Mouse (Mus musculus) intestine, postnatal 0 days (tissue): ENCODE measurements around the gene Pcdh19. TPM values are rescaled to one million over a fixed set of nuclear protein-coding genes. Genes with fewer than 3 reads are reported as not detected.
"Not testable (repeated sequence)": the region's sequence is repeated elsewhere in the genome, so short reads cannot be mapped to it uniquely, and the experiment has no call there.

ENCODE experiments used
- ATAC-seq: fragments of 200-750 bp; cut with Nextera tagmentation; 2 replicates; pipeline ENCODE4 v1.8.0; 2017; ENCODE audit warnings: mild to moderate bottlenecking, moderate TSS enrichment, moderate library complexity
- H3K27ac ChIP-seq: fragments of 300-500 bp; sonication (generic); 2 replicates; pipeline ENCODE4 v1.5.1; 2014; ENCODE audit warnings: mild to moderate bottlenecking, low read depth, low read length, moderate library complexity
- H3K27me3 ChIP-seq: fragments of 300-500 bp; sonication (generic); replicated peaks from 2 replicates; pipeline ENCODE4 v1.6.1; 2014; ENCODE audit warnings: low read length, mixed read lengths; ENCODE audit not compliant: control insufficient read depth, insufficient read depth
- H3K36me3 ChIP-seq: fragments of 300-500 bp; sonication (generic); 2 replicates; pipeline ENCODE4 v1.6.1; 2014; ENCODE audit warnings: mild to moderate bottlenecking, moderate library complexity; ENCODE audit not compliant: control insufficient read depth, insufficient read depth
- H3K4me1 ChIP-seq: fragments of 300-500 bp; sonication (generic); replicated peaks from 2 replicates; pipeline ENCODE4 v1.6.1; 2014; ENCODE audit warnings: antibody characterized with exemption, low read length, mixed read lengths; ENCODE audit not compliant: control insufficient read depth, insufficient read depth
- H3K4me2 ChIP-seq: fragments of 300-500 bp; sonication (generic); replicated peaks from 2 replicates; pipeline ENCODE4 v1.6.1; 2014; ENCODE audit warnings: low read depth, mild to moderate bottlenecking, moderate library complexity
- H3K4me3 ChIP-seq: fragments of 300-500 bp; sonication (generic); 2 replicates; pipeline ENCODE4 v1.5.1; 2014; ENCODE audit warnings: low read depth, low read length
- H3K9ac ChIP-seq: fragments of 300-500 bp; sonication (generic); 2 replicates; pipeline ENCODE4 v1.6.1; 2014; ENCODE audit warnings: mild to moderate bottlenecking, low read depth, low read length
- H3K9me3 ChIP-seq: fragments of 300-500 bp; sonication (generic); 2 replicates; pipeline ENCODE4 v1.6.1; 2016; ENCODE audit warnings: mixed run types; ENCODE audit not compliant: control insufficient read depth
- CTCF ChIP-seq: sonication (generic); IDR thresholded peaks from 2 replicates; pipeline ENCODE4 v1.5.1; 2016; ENCODE audit warnings: low read depth, mild to moderate bottlenecking, control low read depth, antibody characterized with exemption, moderate library complexity
- whole genome bisulfite sequencing: fragments of 180-500 bp; shearing (Covaris S2); extraction: QIAGEN DNeasy Blood & Tissue Kit; methylation state at CpG from one replicate; pipeline ENCODE4 v1.1.7; 2014; 5-methylcytosine and 5-hydroxymethylcytosine counted together
- polyA plus RNA-seq: library from polyadenylated mRNA; unstranded; fragments of >200 nt; fragmentation: Nextera tagmentation; extraction: Ambion mirVana; gene quantifications from 2 replicates; pipeline ENCODE4 v1.2.1, GENCODE M21; 2015

Gene Pcdh19
- 1.3 and 1.7 TPM in 2 replicates for polyA plus RNA-seq

GRCm38 (mm10) chrX:133688840-133689239 is at the start of gene Pcdh19:
Gene Pcdh19, minus strand, starts transcription at chrX:133688987.
- H3K36me3 ChIP-seq = no peaks in the 10 kb centered on the region
- peak within 1 kb of the TSS; percentile 48 for H3K4me3 ChIP-seq
- H3K27me3 ChIP-seq = peaks cover 28% of the 10 kb centered on the region
- 8% methylated on average over 21 of the region's 26 CpGs for WGBS
- H3K4me2 ChIP-seq = peak within 1 kb of the TSS; percentile 76
- no peak for TF ChIP-seq CTCF
- peak; percentile 78 for ATAC-seq
- no peaks in the 10 kb centered on the region for H3K9me3 ChIP-seq
- H3K27ac ChIP-seq = no peak within 1 kb of the TSS
- no peak within 1 kb of the TSS for H3K9ac ChIP-seq
- no peaks in the 10 kb centered on the region for H3K4me1 ChIP-seq

DNA sequence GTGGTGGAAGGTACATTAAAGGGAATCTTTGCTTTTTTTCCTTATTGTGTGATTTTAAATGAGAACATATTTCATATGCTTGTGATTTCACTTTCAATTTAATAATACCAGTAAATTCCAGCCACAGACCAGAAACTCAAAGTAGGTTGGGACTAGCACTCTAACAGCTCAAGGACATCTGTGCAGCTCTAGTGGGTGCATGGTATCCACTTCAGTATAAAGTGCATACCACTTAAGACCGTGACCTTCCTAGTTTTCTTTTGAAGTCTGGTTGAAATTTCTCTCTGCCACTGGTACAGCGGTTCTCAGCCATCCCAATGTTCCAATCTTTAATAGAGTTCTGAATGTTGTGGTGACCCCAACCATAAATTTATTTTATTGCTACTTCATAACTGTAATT is 47.1 kb upstream of the Pcdh19 start:
- Histone ChIP-seq H3K4me1 (no peaks in the 10 kb centered on the region), H3K4me2 (no peak overlapping the region), H3K27me3 (no peaks in the 10 kb centered on the region), H3K4me3 (no peak overlapping the region), H3K9me3 (no peaks in the 10 kb centered on the region), H3K9ac (no peak overlapping the region), H3K36me3 (no peaks in the 10 kb centered on the region), H3K27ac (no peak overlapping the region)
- 72% methylated on average over 2 of the region's 2 CpGs for WGBS
- no peak for TF ChIP-seq CTCF
- ATAC-seq = no peak

- WGBS = 50% methylated on average over 6 of the region's 6 CpGs
- Histone ChIP-seq H3K4me3 (no peak overlapping the region), H3K4me1 (no peaks in the 10 kb centered on the region), H3K27me3 (no peaks in the 10 kb centered on the region), H3K4me2 (no peak overlapping the region), H3K27ac (no peak overlapping the region), H3K9me3 (no peaks in the 10 kb centered on the region), H3K36me3 (no peaks in the 10 kb centered on the region), H3K9ac (no peak overlapping the region)
- ATAC-seq = no peak
- peak; percentile 70 for TF ChIP-seq CTCF
These were observed 46.2 kb upstream of the Pcdh19 start for GRCm38 (mm10) chrX:133734984-133735383.

- H3K9ac ChIP-seq = no peak overlapping the region
- H3K4me2 ChIP-seq = no peak overlapping the region
- no peak for TF ChIP-seq CTCF
- 85% methylated on average over 3 of the region's 3 CpGs for WGBS
- H3K4me3 ChIP-seq = no peak overlapping the region
- H3K36me3 ChIP-seq = no peaks in the 10 kb centered on the region
- no peaks in the 10 kb centered on the region for H3K9me3 ChIP-seq
- no peak for ATAC-seq
- no peaks in the 10 kb centered on the region for H3K27me3 ChIP-seq
- no peak overlapping the region for H3K27ac ChIP-seq
- H3K4me1 ChIP-seq = no peaks in the 10 kb centered on the region
These were observed 32.7 kb upstream of the Pcdh19 start for GRCm38 (mm10) chrX:133721517-133721916.

- Histone ChIP-seq H3K9ac (no peak overlapping the region), H3K4me1 (no peaks in the 10 kb centered on the region), H3K27ac (no peak overlapping the region), H3K4me2 (no peak overlapping the region), H3K9me3 (no peaks in the 10 kb centered on the region), H3K4me3 (no peak overlapping the region), H3K27me3 (no peaks in the 10 kb centered on the region), H3K36me3 (no peaks in the 10 kb centered on the region)
- 60% methylated on average over 2 of the region's 2 CpGs for WGBS
- TF ChIP-seq CTCF = no peak
- ATAC-seq = no peak
These were observed 21.8 kb upstream of the Pcdh19 start for GRCm38 (mm10) chrX:133710621-133711020.

- ATAC-seq = no peak
- Histone ChIP-seq H3K27ac (no peak overlapping the region), H3K4me1 (no peaks in the 10 kb centered on the region), H3K9me3 (no peaks in the 10 kb centered on the region), H3K9ac (no peak overlapping the region), H3K4me2 (no peak overlapping the region), H3K27me3 (no peaks in the 10 kb centered on the region), H3K4me3 (no peak overlapping the region), H3K36me3 (no peaks in the 10 kb centered on the region)
- TF ChIP-seq CTCF = no peak
- WGBS = 69% methylated on average over 1 of the region's 1 CpGs
These were observed 14.1 kb upstream of the Pcdh19 start for GRCm38 (mm10) chrX:133702902-133703301.

DNA sequence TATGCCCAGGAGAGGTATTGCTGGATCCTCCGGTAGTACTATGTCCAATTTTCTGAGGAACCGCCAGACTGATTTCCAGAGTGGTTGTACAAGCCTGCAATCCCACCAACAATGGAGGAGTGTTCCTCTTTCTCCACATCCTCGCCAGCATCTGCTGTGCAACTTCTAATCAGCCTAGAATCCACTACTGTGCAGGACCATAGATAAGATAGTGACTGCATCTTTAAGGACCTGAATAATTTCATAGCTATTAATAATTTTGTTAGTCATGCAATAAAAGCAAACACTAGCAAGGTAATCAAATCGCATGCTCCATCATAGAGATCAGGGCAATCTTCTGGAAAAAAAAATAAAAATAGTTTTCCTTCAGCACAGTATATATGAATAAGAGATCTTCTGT is 9.1 kb upstream of the Pcdh19 start:
- not testable (repeated sequence) for H3K4me3 ChIP-seq, H3K4me2 ChIP-seq, H3K4me1 ChIP-seq, H3K36me3 ChIP-seq, H3K27me3 ChIP-seq, H3K9ac ChIP-seq, H3K27ac ChIP-seq, H3K9me3 ChIP-seq, ATAC-seq
- WGBS = 85% methylated on average over 2 of the region's 4 CpGs
